Mouse (Mus musculus) large intestine, adult 2 months (tissue): ENCODE measurements around the gene Baiap3. TPM values are rescaled to one million over a fixed set of nuclear protein-coding genes. Genes with fewer than 3 reads are reported as not detected.

ENCODE experiments used
- DNase-seq: peaks from one replicate; pipeline ENCODE4 v3.0.0-alpha.2; 2012; ENCODE audit warnings: low read depth, low spot score
- WGBS: fragments of 180-500 bp; shearing (Covaris S2); methylation state at CpG from one replicate; pipeline ENCODE4 v1.1.7; 2018; 5-methylcytosine and 5-hydroxymethylcytosine counted together
- polyA plus RNA-seq: library from polyadenylated mRNA; depleted of rRNA; stranded (reverse); fragments of >200 nt; gene quantifications from 2 replicates; pipeline ENCODE4 v1.2.3, GENCODE M21; 2012; rRNA removed

Gene Baiap3
- polyA plus RNA-seq = 7.8 and 11.9 TPM in 2 replicates

- no peak for DNase-seq
- 4% methylated on average over 30 of the region's 35 CpGs for WGBS
Observed at GRCm38 (mm10) chr17:25256140-25256754, at the start of gene Baiap3. TSS of gene Baiap3 (minus strand) at chr17:25256364.

- WGBS = 79% methylated on average over 5 of the region's 5 CpGs
- no peak for DNase-seq
Observed at GRCm38 (mm10) chr17:25298094-25298493, 41.9 kb upstream of the Baiap3 start, which contains the start of gene Prss34. TSS of gene Prss34 (plus strand) at chr17:25298394.

GRCm38 (mm10) chr17:25294111-25294510 lies 37.9 kb upstream of the Baiap3 start:
- no peak for DNase-seq
- 54% methylated on average over 1 of the region's 1 CpGs for WGBS

- DNase-seq = no peak
- 64% methylated on average over 5 of the region's 5 CpGs for WGBS
Observed at GRCm38 (mm10) chr17:25293495-25293894, 37.3 kb upstream of the Baiap3 start.

GRCm38 (mm10) chr17:25290411-25290810 lies 34.2 kb upstream of the Baiap3 start:
- WGBS = 28% methylated on average over 4 of the region's 4 CpGs
- no peak for DNase-seq

- WGBS = 9% methylated on average over 4 of the region's 4 CpGs
- no peak for DNase-seq
Observed at GRCm38 (mm10) chr17:25288842-25289241, 32.7 kb upstream of the Baiap3 start.

- peak; percentile 76 for DNase-seq
Observed at GRCm38 (mm10) chr17:25285033-25285432, 28.9 kb upstream of the Baiap3 start.

GRCm38 (mm10) chr17:25282133-25282532 lies 26.0 kb upstream of the Baiap3 start:
- WGBS = 10% methylated on average over 11 of the region's 11 CpGs
- peak; percentile 90 for DNase-seq

More at GRCm38 (mm10) chr17:25285033-25285432, 28.9 kb upstream of the Baiap3 start:
- 16% methylated on average over 3 of the region's 3 CpGs for WGBS

- WGBS = 95% methylated on average over 3 of the region's 3 CpGs
- no peak for DNase-seq
Observed at GRCm38 (mm10) chr17:25275833-25276232, 19.7 kb upstream of the Baiap3 start.

- WGBS = 90% methylated on average over 9 of the region's 9 CpGs
- no peak for DNase-seq
Observed at GRCm38 (mm10) chr17:25274571-25275346, 18.6 kb upstream of the Baiap3 start, which contains the start of gene Ube2i. TSS of gene Ube2i (minus strand) at chr17:25274622.

- peak; percentile 96 for DNase-seq
- under 1% methylated on average over 45 of the region's 45 CpGs for WGBS
Observed at GRCm38 (mm10) chr17:25273706-25274501, 17.7 kb upstream of the Baiap3 start.

- DNase-seq = peak; percentile 67
- under 1% methylated on average over 86 of the region's 92 CpGs for WGBS
Observed at GRCm38 (mm10) chr17:25272951-25273705, 17.0 kb upstream of the Baiap3 start.

GRCm38 (mm10) chr17:25272326-25272725 lies 16.2 kb upstream of the Baiap3 start:
- under 1% methylated on average over 10 of the region's 10 CpGs for WGBS
- no peak for DNase-seq

GRCm38 (mm10) chr17:25270795-25271335 lies 14.7 kb upstream of the Baiap3 start:
- DNase-seq = no peak

GRCm38 (mm10) chr17:25264453-25264852 lies 8.3 kb upstream of the Baiap3 start:
- no peak for DNase-seq
- 48% methylated on average over 3 of the region's 3 CpGs for WGBS

More at GRCm38 (mm10) chr17:25270795-25271335, 14.7 kb upstream of the Baiap3 start:
- WGBS = 43% methylated on average over 2 of the region's 2 CpGs

- WGBS = 54% methylated on average over 6 of the region's 6 CpGs
- DNase-seq = no peak
Observed at GRCm38 (mm10) chr17:25257804-25258261, 1.7 kb upstream of the Baiap3 start.

GRCm38 (mm10) chr17:25255110-25255509 lies 1.1 kb downstream of the Baiap3 start:
- DNase-seq = no peak
- 60% methylated on average over 2 of the region's 2 CpGs for WGBS

GRCm38 (mm10) chr17:25253760-25254159 lies 2.4 kb downstream of the Baiap3 start:
- 35% methylated on average over 10 of the region's 10 CpGs for WGBS
- no peak for DNase-seq

- WGBS = 47% methylated on average over 3 of the region's 3 CpGs
- no peak for DNase-seq
Observed at GRCm38 (mm10) chr17:25252643-25253042, 3.5 kb downstream of the Baiap3 start.
